Mouse (Mus musculus) embryonic facial prominence, embryonic 14.5 days (tissue): ENCODE results near the gene Col4a6. TPM values are rescaled to one million over a fixed set of nuclear protein-coding genes. Genes with fewer than 3 reads are reported as not detected.

ENCODE experiments used
- ATAC-seq: fragments of 200-750 bp; cut with Nextera tagmentation; 2 replicates; pipeline ENCODE4 v1.8.0; 2017; ENCODE audit warnings: low read depth, moderate number of reproducible peaks, moderate TSS enrichment
- DNase-seq: peaks from one replicate; pipeline ENCODE4 v3.0.0-alpha.2; 2015; ENCODE audit warnings: low spot score
- H3K27ac ChIP-seq: fragments of 300-500 bp; sonication (generic); replicated peaks from 2 replicates; pipeline ENCODE4 v1.5.1; 2014; ENCODE audit warnings: low read depth, mild to moderate bottlenecking, low read length, moderate library complexity
- H3K27me3 ChIP-seq: fragments of 300-500 bp; sonication (generic); replicated peaks from 2 replicates; pipeline ENCODE4 v1.6.1; 2014; ENCODE audit warnings: low read length; ENCODE audit not compliant: control insufficient read depth, insufficient read depth
- H3K36me3 ChIP-seq: fragments of 300-500 bp; sonication (generic); 2 replicates; pipeline ENCODE4 v1.6.1; 2014; ENCODE audit warnings: low read length, mixed read lengths; ENCODE audit not compliant: control insufficient read depth, insufficient read depth
- H3K4me1 ChIP-seq: fragments of 300-500 bp; sonication (generic); 2 replicates; pipeline ENCODE4 v1.6.1; 2014; ENCODE audit warnings: antibody characterized with exemption, low read length; ENCODE audit not compliant: control insufficient read depth, insufficient read depth
- H3K4me2 ChIP-seq: fragments of 300-500 bp; sonication (generic); 2 replicates; pipeline ENCODE4 v1.6.1; 2014; ENCODE audit warnings: low read depth, mild to moderate bottlenecking, low read length, moderate library complexity, mixed read lengths
- H3K4me3 ChIP-seq: fragments of 300-500 bp; sonication (generic); 2 replicates; pipeline ENCODE4 v1.5.1; 2014; ENCODE audit warnings: low read depth, mild to moderate bottlenecking, low read length
- H3K9ac ChIP-seq: fragments of 300-500 bp; sonication (generic); 2 replicates; pipeline ENCODE4 v1.6.1; 2014; ENCODE audit warnings: low read depth, mild to moderate bottlenecking, low read length, moderate library complexity, mixed read lengths
- H3K9me3 ChIP-seq: fragments of 300-500 bp; sonication (generic); 2 replicates; pipeline ENCODE4 v1.6.1; 2016; ENCODE audit warnings: low read length; ENCODE audit not compliant: control insufficient read depth
- WGBS: fragments of 180-500 bp; shearing (Covaris S2); extraction: QIAGEN DNeasy Blood & Tissue Kit; methylation state at CpG from one replicate; pipeline ENCODE4 v1.1.7; 2014; 5-methylcytosine and 5-hydroxymethylcytosine counted together
- polyA plus RNA-seq: library from polyadenylated mRNA; unstranded; fragments of >200 nt; fragmentation: Nextera tagmentation; extraction: Ambion mirVana; gene quantifications from 2 replicates; pipeline ENCODE4 v1.2.1, GENCODE M21; 2014

The Col4a6 gene
- polyA plus RNA-seq, 1 experiment from 2014 or later, result 1.8 TPM

GRCm38 (mm10) chrX:141212802-141213201 lies 261.1 kb downstream of the Col4a6 start:
- Histone ChIP-seq H3K27ac (no peak overlapping the region), H3K36me3 (no peaks in the 10 kb centered on the region), H3K4me3 (no peak overlapping the region), H3K9ac (no peak overlapping the region), H3K4me1 (no peaks in the 10 kb centered on the region), H3K9me3 (no peaks in the 10 kb centered on the region), H3K27me3 (peaks cover 30% of the 10 kb centered on the region), H3K4me2 (no peak overlapping the region)
- WGBS, result 36% methylated on average over 5 of the region's 5 CpGs
- ATAC-seq (peak; percentile 53; the same call in 1 of the 2 replicates), DNase-seq (peak; percentile 28)

GRCm38 (mm10) chrX:141198993-141199392 lies 274.9 kb downstream of the Col4a6 start:
- Histone ChIP-seq H3K36me3 (no peaks in the 10 kb centered on the region), H3K4me1 (no peaks in the 10 kb centered on the region), H3K27me3 (peaks cover 21% of the 10 kb centered on the region; the same call in 1 of the 2 replicates), H3K4me3 (no peak overlapping the region), H3K4me2 (no peak overlapping the region), H3K27ac (no peak overlapping the region), H3K9ac (no peak overlapping the region), H3K9me3 (no peaks in the 10 kb centered on the region)
- 74% methylated on average over 3 of the region's 3 CpGs for WGBS
- no peak for DNase-seq
- ATAC-seq, result no peak

GRCm38 (mm10) chrX:141195036-141195435 lies 278.8 kb downstream of the Col4a6 start:
- ATAC-seq (no peak), DNase-seq (no peak)
- Histone ChIP-seq H3K9ac (no peak overlapping the region), H3K4me2 (no peak overlapping the region), H3K9me3 (no peaks in the 10 kb centered on the region), H3K27ac (no peak overlapping the region), H3K4me1 (no peaks in the 10 kb centered on the region), H3K36me3 (no peaks in the 10 kb centered on the region), H3K4me3 (no peak overlapping the region), H3K27me3 (peaks cover 33% of the 10 kb centered on the region)

- Histone ChIP-seq H3K4me2 (peak overlapping the region; percentile 20; the same call in 1 of the 2 replicates), H3K4me3 (no peak overlapping the region), H3K27me3 (peaks cover 19% of the 10 kb centered on the region), H3K4me1 (no peaks in the 10 kb centered on the region), H3K36me3 (no peaks in the 10 kb centered on the region), H3K9me3 (no peaks in the 10 kb centered on the region), H3K9ac (peak overlapping the region; percentile 35; the same call in 1 of the 2 replicates), H3K27ac (no peak overlapping the region)
- ATAC-seq, result no peak
- DNase-seq, result peak; percentile 32
- 39% methylated on average over 7 of the region's 7 CpGs for whole genome bisulfite sequencing
Measured at GRCm38 (mm10) chrX:141175353-141175752, 298.5 kb downstream of the Col4a6 start.

- Histone ChIP-seq H3K9me3 (no peaks in the 10 kb centered on the region), H3K9ac (no peak overlapping the region), H3K27ac (no peak overlapping the region), H3K4me1 (no peaks in the 10 kb centered on the region), H3K4me2 (no peak overlapping the region), H3K27me3 (peaks cover 22% of the 10 kb centered on the region), H3K4me3 (no peak overlapping the region), H3K36me3 (no peaks in the 10 kb centered on the region)
- no peak for ATAC-seq
- WGBS, result 96% methylated on average over 4 of the region's 4 CpGs
- no peak for DNase-seq
Measured at GRCm38 (mm10) chrX:141165067-141165466, 308.8 kb downstream of the Col4a6 start.

- ATAC-seq (no peak), DNase-seq (no peak)
- Histone ChIP-seq H3K27me3 (peaks cover 7% of the 10 kb centered on the region), H3K9ac (no peak overlapping the region), H3K4me2 (no peak overlapping the region), H3K4me1 (no peaks in the 10 kb centered on the region), H3K27ac (no peak overlapping the region), H3K4me3 (no peak overlapping the region), H3K9me3 (no peaks in the 10 kb centered on the region), H3K36me3 (no peaks in the 10 kb centered on the region)
- WGBS, result 78% methylated on average over 3 of the region's 3 CpGs
Measured at GRCm38 (mm10) chrX:141160371-141160770, 313.5 kb downstream of the Col4a6 start.

GRCm38 (mm10) chrX:141158160-141158559 lies 315.7 kb downstream of the Col4a6 start:
- Histone ChIP-seq H3K9me3 (no peaks in the 10 kb centered on the region), H3K4me2 (no peak overlapping the region), H3K4me3 (no peak overlapping the region), H3K4me1 (no peaks in the 10 kb centered on the region), H3K9ac (no peak overlapping the region), H3K27me3 (peaks cover 7% of the 10 kb centered on the region; the same call in 1 of the 2 replicates), H3K27ac (no peak overlapping the region), H3K36me3 (no peaks in the 10 kb centered on the region)
- ATAC-seq, result no peak
- DNase-seq, result peak; percentile 12
- 34% methylated on average over 4 of the region's 4 CpGs for WGBS

GRCm38 (mm10) chrX:141157626-141158025 lies 316.2 kb downstream of the Col4a6 start:
- 58% methylated on average over 4 of the region's 4 CpGs for WGBS
- H3K27ac ChIP-seq, result no peak overlapping the region
- no peaks in the 10 kb centered on the region for H3K4me1 ChIP-seq
- H3K9me3 ChIP-seq, result no peaks in the 10 kb centered on the region
- no peak overlapping the region for H3K4me2 ChIP-seq
- no peaks in the 10 kb centered on the region for H3K36me3 ChIP-seq
- H3K4me3 ChIP-seq, result no peak overlapping the region
- no peak overlapping the region for H3K9ac ChIP-seq
- no peak for DNase-seq
- no peak for ATAC-seq
- H3K27me3 ChIP-seq, result peaks cover 7% of the 10 kb centered on the region; the same call in 1 of the 2 replicates

- H3K9me3 ChIP-seq, result no peaks in the 10 kb centered on the region
- H3K36me3 ChIP-seq, result no peaks in the 10 kb centered on the region
- H3K9ac ChIP-seq, result no peak overlapping the region
- no peak overlapping the region for H3K4me2 ChIP-seq
- no peak overlapping the region for H3K27ac ChIP-seq
- H3K4me3 ChIP-seq, result no peak overlapping the region
- H3K4me1 ChIP-seq, result no peaks in the 10 kb centered on the region
- 16% methylated on average over 2 of the region's 2 CpGs for WGBS
- peak; percentile 17 for DNase-seq
- no peak for ATAC-seq
- H3K27me3 ChIP-seq, result peaks cover 12% of the 10 kb centered on the region
Measured at GRCm38 (mm10) chrX:141156696-141157095, 317.2 kb downstream of the Col4a6 start.
